Mouse (Mus musculus) hindbrain, embryonic 11.5 days (tissue): ENCODE measurements around the gene Gm16181. TPM values are rescaled to one million over a fixed set of nuclear protein-coding genes. Genes with fewer than 3 reads are reported as not detected.
A peak's percentile ranks its signal among the peaks of the same experiment; 100 is the strongest.

Experiments used
- ATAC-seq: fragments of 200-750 bp; cut with Nextera tagmentation; 2 replicates; pipeline ENCODE4 v1.8.0; 2017; ENCODE audit warnings: mild to moderate bottlenecking, moderate TSS enrichment, moderate library complexity; ENCODE audit not compliant: low FRiP score
- DNase-seq: peaks from one replicate; pipeline ENCODE4 v3.0.0-alpha.2; 2015; ENCODE audit warnings: low spot score
- H3K27ac ChIP-seq: fragments of 300-500 bp; sonication (generic); 2 replicates; pipeline ENCODE4 v1.5.1; 2014; ENCODE audit warnings: mild to moderate bottlenecking, low read depth, low read length
- H3K27me3 ChIP-seq: fragments of 300-500 bp; sonication (generic); 2 replicates; pipeline ENCODE4 v1.6.1; 2014; ENCODE audit warnings: mild to moderate bottlenecking, low read length, moderate library complexity, mixed read lengths; ENCODE audit not compliant: control insufficient read depth, insufficient read depth
- H3K36me3 ChIP-seq: fragments of 300-500 bp; sonication (generic); 2 replicates; pipeline ENCODE4 v1.6.1; 2014; ENCODE audit warnings: mild to moderate bottlenecking, low read length, moderate library complexity, mixed read lengths; ENCODE audit not compliant: control insufficient read depth, insufficient read depth
- H3K4me1 ChIP-seq: fragments of 300-500 bp; sonication (generic); replicated peaks from 2 replicates; pipeline ENCODE4 v1.6.1; 2014; ENCODE audit warnings: low read length, mixed read lengths; ENCODE audit not compliant: control insufficient read depth, insufficient read depth
- H3K4me2 ChIP-seq: fragments of 300-500 bp; sonication (generic); replicated peaks from 2 replicates; pipeline ENCODE4 v1.6.1; 2014; ENCODE audit warnings: mild to moderate bottlenecking, low read depth, low read length
- H3K4me3 ChIP-seq: fragments of 300-500 bp; sonication (generic); 2 replicates; pipeline ENCODE4 v1.5.1; 2014; ENCODE audit warnings: low read depth, low read length
- H3K9ac ChIP-seq: fragments of 300-500 bp; sonication (generic); 2 replicates; pipeline ENCODE4 v1.6.1; 2014; ENCODE audit warnings: low read depth, low read length
- H3K9me3 ChIP-seq: fragments of 300-500 bp; sonication (generic); 2 replicates; pipeline ENCODE4 v1.6.1; 2016; ENCODE audit warnings: low read length; ENCODE audit not compliant: control insufficient read depth
- WGBS: fragments of 180-500 bp; shearing (Covaris S2); extraction: QIAGEN DNeasy Blood & Tissue Kit; methylation state at CpG from one replicate; pipeline ENCODE4 v1.1.7; 2014; 5-methylcytosine and 5-hydroxymethylcytosine counted together
- polyA plus RNA-seq: library from polyadenylated mRNA; unstranded; fragments of >200 nt; fragmentation: Nextera tagmentation; extraction: Ambion mirVana; gene quantifications from 2 replicates; pipeline ENCODE4 v1.2.1, GENCODE M21; 2014

The Gm16181 gene
- polyA plus RNA-seq, 1 experiment from 2014 or later = 0.36 TPM

GRCm38 (mm10) chr17:35262664-35263522 lies 42.3 kb downstream of the Gm16181 start, which contains the start of gene H2-D1:
TSS of gene H2-D1 (plus strand) at chr17:35262730.
- ATAC-seq (peak; percentile 92), DNase-seq (peak; percentile 91)
- Histone ChIP-seq H3K9me3 (no peaks in the 10 kb centered on the region), H3K4me3 (peak within 1 kb of the TSS; percentile 54), H3K4me2 (peak within 1 kb of the TSS; percentile 87), H3K27me3 (peaks cover 2% of the 10 kb centered on the region; the same call in 1 of the 2 replicates), H3K9ac (peak within 1 kb of the TSS; percentile 53), H3K4me1 (no peaks in the 10 kb centered on the region), H3K36me3 (no peaks in the 10 kb centered on the region), H3K27ac (no peak within 1 kb of the TSS)
- 2% methylated on average over 61 of the region's 73 CpGs for WGBS

GRCm38 (mm10) chr17:35263523-35263883 lies 42.9 kb downstream of the Gm16181 start:
- peak overlapping the region; percentile 87 for H3K4me2 ChIP-seq
- ATAC-seq (peak; percentile 59), DNase-seq (peak; percentile 49)
- no peak overlapping the region for H3K27ac ChIP-seq
- H3K4me1 ChIP-seq = no peaks in the 10 kb centered on the region
- H3K27me3 ChIP-seq = peaks cover 2% of the 10 kb centered on the region; the same call in 1 of the 2 replicates
- no peaks in the 10 kb centered on the region for H3K9me3 ChIP-seq
- no peaks in the 10 kb centered on the region for H3K36me3 ChIP-seq
- H3K4me3 ChIP-seq = peak overlapping the region; percentile 54
- under 1% methylated on average over 26 of the region's 31 CpGs for WGBS
- peak overlapping the region; percentile 53 for H3K9ac ChIP-seq

- Histone ChIP-seq H3K4me3 (no peak overlapping the region), H3K27ac (no peak overlapping the region), H3K9ac (no peak overlapping the region), H3K4me2 (no peak overlapping the region), H3K36me3 (no peaks in the 10 kb centered on the region), H3K9me3 (no peaks in the 10 kb centered on the region), H3K27me3 (0 out of 2 replicates have a peak, but pooled peaks cover 2% of the 10 kb centered on the region), H3K4me1 (no peaks in the 10 kb centered on the region)
- DNase-seq = no peak
- WGBS = 81% methylated on average over 1 of the region's 1 CpGs
- no peak for ATAC-seq
Observed at GRCm38 (mm10) chr17:35267399-35268086, 46.9 kb downstream of the Gm16181 start.

GRCm38 (mm10) chr17:35269653-35270347 lies 49.2 kb downstream of the Gm16181 start:
- no peaks in the 10 kb centered on the region for H3K36me3 ChIP-seq
- no peak overlapping the region for H3K4me3 ChIP-seq
- ATAC-seq (no peak), DNase-seq (peak; percentile 44)
- H3K9me3 ChIP-seq = no peaks in the 10 kb centered on the region
- no peak overlapping the region for H3K9ac ChIP-seq
- no peaks in the 10 kb centered on the region for H3K27me3 ChIP-seq
- 29% methylated on average over 3 of the region's 3 CpGs for WGBS
- H3K4me2 ChIP-seq = no peak overlapping the region
- H3K4me1 ChIP-seq = no peaks in the 10 kb centered on the region
- H3K27ac ChIP-seq = no peak overlapping the region

GRCm38 (mm10) chr17:35272249-35272648 lies 51.6 kb downstream of the Gm16181 start:
- ATAC-seq (no peak), DNase-seq (no peak)
- Histone ChIP-seq H3K9ac (no peak overlapping the region), H3K9me3 (no peaks in the 10 kb centered on the region), H3K36me3 (no peaks in the 10 kb centered on the region), H3K4me3 (no peak overlapping the region), H3K4me2 (no peak overlapping the region), H3K27me3 (peaks cover 10% of the 10 kb centered on the region), H3K4me1 (no peaks in the 10 kb centered on the region), H3K27ac (no peak overlapping the region)
- 69% methylated on average over 3 of the region's 3 CpGs for WGBS

Other genes starting within 250 kb of the Gm16181 start
- gene Hspa1a, start 248.7 kb upstream of the Gm16181 start, polyA plus RNA-seq = 0.93 and 1.4 TPM in 2 replicates
- 0.93 and 1.2 TPM in 2 replicates for gene Hspa1l, start 248.1 kb upstream of the Gm16181 start, polyA plus RNA-seq
- 188 and 207 TPM in 2 replicates for gene Lsm2, start 239.0 kb upstream of the Gm16181 start, polyA plus RNA-seq
- gene Vars, start 219.8 kb upstream of the Gm16181 start, polyA plus RNA-seq = 69.1 and 71.7 TPM in 2 replicates
- gene Vwa7, start 204.3 kb upstream of the Gm16181 start, polyA plus RNA-seq = 0.10 and 0.36 TPM in 2 replicates
- gene Sapcd1, start 192.8 kb upstream of the Gm16181 start, polyA plus RNA-seq = 3.0 and 4.0 TPM in 2 replicates
- 3.1 and 4.2 TPM in 2 replicates for gene Msh5, start 174.1 kb upstream of the Gm16181 start, polyA plus RNA-seq
- gene Clic1, start 170.9 kb upstream of the Gm16181 start, polyA plus RNA-seq = 45.6 and 85.1 TPM in 2 replicates
- 614 and 636 TPM in 2 replicates for gene Ddah2, start 161.8 kb upstream of the Gm16181 start, polyA plus RNA-seq
- 0.19 TPM in 1 of 2 replicates, not detected in the other for gene Ly6g6c, start 155.4 kb upstream of the Gm16181 start, polyA plus RNA-seq
- 0.66 and 1.1 TPM in 2 replicates for gene Mpig6b, start 154.7 kb upstream of the Gm16181 start, polyA plus RNA-seq
- 0.42 and 0.50 TPM in 2 replicates for gene Ly6g6e, start 143.9 kb upstream of the Gm16181 start, polyA plus RNA-seq
- 1.0 and 2.7 TPM in 2 replicates for gene Ly6g6d, start 142.8 kb upstream of the Gm16181 start, polyA plus RNA-seq
- gene Ly6g6f, start 135.2 kb upstream of the Gm16181 start, polyA plus RNA-seq = 0.29 and 0.52 TPM in 2 replicates
- gene Abhd16a, start 131.6 kb upstream of the Gm16181 start, polyA plus RNA-seq = 40.2 and 45.1 TPM in 2 replicates
- not detected in 2 replicates for gene Ly6g5c, start 112.6 kb upstream of the Gm16181 start, polyA plus RNA-seq
- 0.89 and 0.96 TPM in 2 replicates for gene Ly6g5b, start 105.4 kb upstream of the Gm16181 start, polyA plus RNA-seq
- gene Gpank1, start 99.4 kb upstream of the Gm16181 start, polyA plus RNA-seq = 22.5 and 29.7 TPM in 2 replicates
- 299 and 310 TPM in 2 replicates for gene Csnk2b, start 98.8 kb upstream of the Gm16181 start, polyA plus RNA-seq
- 8.4 and 9.2 TPM in 2 replicates for gene D17H6S53E, start 94.5 kb upstream of the Gm16181 start, polyA plus RNA-seq
- 0.34 and 0.49 TPM in 2 replicates for gene Apom, start 88.8 kb upstream of the Gm16181 start, polyA plus RNA-seq
- 105 and 117 TPM in 2 replicates for gene Bag6, start 85.7 kb upstream of the Gm16181 start, polyA plus RNA-seq
- gene Prrc2a, start 55.9 kb upstream of the Gm16181 start, polyA plus RNA-seq = 167 and 205 TPM in 2 replicates
- gene Aif1, start 44.8 kb upstream of the Gm16181 start, polyA plus RNA-seq = 6.1 and 8.4 TPM in 2 replicates
- gene Lst1, start 32.4 kb upstream of the Gm16181 start, polyA plus RNA-seq = 5.6 and 9.8 TPM in 2 replicates
- gene Ltb, start 26.4 kb upstream of the Gm16181 start, polyA plus RNA-seq = 0.22 and 0.32 TPM in 2 replicates
- gene Tnf, start 18.8 kb upstream of the Gm16181 start, polyA plus RNA-seq = not detected in 2 replicates
- not detected in 2 replicates for gene Lta, start 15.5 kb upstream of the Gm16181 start, polyA plus RNA-seq
- gene Atp6v1g2, start 12.8 kb downstream of the Gm16181 start, polyA plus RNA-seq = 14.7 and 16.8 TPM in 2 replicates
- gene Nfkbil1, start 15.0 kb downstream of the Gm16181 start, polyA plus RNA-seq = 2.3 and 3.7 TPM in 2 replicates
- gene Ddx39b, start 20.9 kb downstream of the Gm16181 start, polyA plus RNA-seq = 633 and 640 TPM in 2 replicates
- gene H2-D1, start 41.9 kb downstream of the Gm16181 start, polyA plus RNA-seq = 42.9 and 43.2 TPM in 2 replicates
- not detected in 2 replicates for gene H2-Q1, start 99.6 kb downstream of the Gm16181 start, polyA plus RNA-seq
- 0.52 and 0.53 TPM in 2 replicates for gene H2-Q2, start 121.4 kb downstream of the Gm16181 start, polyA plus RNA-seq
- gene H2-Q4, start 158.8 kb downstream of the Gm16181 start, polyA plus RNA-seq = 1.5 and 2.4 TPM in 2 replicates
- gene H2-Q6, start 204.0 kb downstream of the Gm16181 start, polyA plus RNA-seq = 0.46 and 0.60 TPM in 2 replicates
- gene H2-Q7, start 218.3 kb downstream of the Gm16181 start, polyA plus RNA-seq = 7.0 and 8.7 TPM in 2 replicates
- gene H2-Q10, start 249.3 kb downstream of the Gm16181 start, polyA plus RNA-seq = 0.15 TPM in 1 of 2 replicates, not detected in the other